Mouse (Mus musculus) testis, adult 2 months (tissue): ENCODE measurements around the gene Rbfox1.

Experiments
- CTCF ChIP-seq: fragments of 200-500 bp; IDR thresholded peaks from 2 replicates; pipeline ENCODE4 v1.5.1; 2012; ENCODE audit warnings: low read depth, mild to moderate bottlenecking, inconsistent platforms, low read length, moderate library complexity; ENCODE audit not compliant: control insufficient read depth, insufficient read depth, insufficient replicate concordance
- POLR2A ChIP-seq: fragments of 200-500 bp; IDR thresholded peaks from 2 replicates; pipeline ENCODE4 v1.6.1; 2012; ENCODE audit warnings: low read depth, mild to moderate bottlenecking, inconsistent platforms, low read length, moderate library complexity; ENCODE audit not compliant: control insufficient read depth

DNA sequence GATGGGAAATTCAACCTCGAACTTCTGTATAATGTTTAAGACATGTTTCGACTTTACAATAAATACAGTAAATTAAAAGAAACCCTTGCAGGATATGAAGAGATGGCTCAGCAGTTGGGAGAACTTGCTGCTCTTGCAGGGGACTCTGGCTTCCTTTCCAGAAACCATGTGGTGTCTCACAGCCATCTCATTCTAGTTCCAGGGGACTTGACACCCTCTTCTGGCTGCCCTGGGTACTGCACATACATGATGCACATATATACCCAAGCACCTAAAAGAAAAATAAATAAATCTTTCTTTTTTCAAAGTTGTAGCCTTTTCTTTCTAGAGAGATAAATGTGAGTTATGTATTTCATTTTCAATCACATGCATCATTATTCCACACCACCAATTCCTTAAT lies 512.5 kb downstream of the Rbfox1 start:
- TF ChIP-seq POLR2A (no peak), CTCF (no peak)
